Mouse (Mus musculus): ENCODE measurements around the gene Olfr161. TPM values are rescaled to one million over a fixed set of nuclear protein-coding genes. Genes with fewer than 3 reads are reported as not detected.
"Not testable (repeated sequence)": the region's sequence is repeated elsewhere in the genome, so short reads cannot be mapped to it uniquely, and the experiment has no call there.

The Olfr161 gene
- not detected in 2 replicates for polyA plus RNA-seq (2015; fragmentation: Nextera tagmentation; extraction: Ambion mirVana)

GRCm38 (mm10) chr16:3590691-3591090 lies at the start of gene Olfr161:
Olfr161 (plus strand) TSS chr16:3591042.
- no peaks in the 10 kb centered on the region for H3K27me3 ChIP-seq
- no peak for ATAC-seq (replicated peaks; ENCODE audit: low FRiP score)
- WGBS = 67% methylated on average over 1 of the region's 1 CpGs
- no peak within 1 kb of the TSS for H3K4me3 ChIP-seq (replicated peaks)
- H3K9me3 ChIP-seq (replicated peaks) = no peaks in the 10 kb centered on the region
- no peaks in the 10 kb centered on the region for H3K36me3 ChIP-seq
- no peak within 1 kb of the TSS for H3K9ac ChIP-seq
- H3K27ac ChIP-seq = no peak within 1 kb of the TSS
- H3K4me2 ChIP-seq = no peak within 1 kb of the TSS
- H3K4me1 ChIP-seq = no peaks in the 10 kb centered on the region

- Histone ChIP-seq H3K4me3 (replicated peaks) (no peak overlapping the region), H3K4me1 (no peaks in the 10 kb centered on the region), H3K27ac (no peak overlapping the region), H3K27me3 (no peaks in the 10 kb centered on the region), H3K9me3 (replicated peaks) (no peaks in the 10 kb centered on the region), H3K36me3 (no peaks in the 10 kb centered on the region), H3K9ac (no peak overlapping the region), H3K4me2 (no peak overlapping the region)
- no peak for ATAC-seq (replicated peaks; ENCODE audit: low FRiP score)
These were observed 27.3 kb upstream of the Olfr161 start for GRCm38 (mm10) chr16:3563553-3563952.

- not testable (repeated sequence) for H3K4me1 ChIP-seq; H3K27me3 ChIP-seq; H3K4me3 ChIP-seq (replicated peaks); H3K27ac ChIP-seq; H3K9ac ChIP-seq; H3K36me3 ChIP-seq; H3K9me3 ChIP-seq (replicated peaks); H3K4me2 ChIP-seq; ATAC-seq (replicated peaks; ENCODE audit: low FRiP score)
- 61% methylated on average over 1 of the region's 1 CpGs for WGBS
These were observed 13.2 kb upstream of the Olfr161 start for GRCm38 (mm10) chr16:3577658-3578057.

GRCm38 (mm10) chr16:3578227-3578848 lies 12.5 kb upstream of the Olfr161 start:
- H3K9ac ChIP-seq; H3K27ac ChIP-seq; H3K36me3 ChIP-seq; H3K4me3 ChIP-seq (replicated peaks); H3K4me2 ChIP-seq; H3K27me3 ChIP-seq; H3K4me1 ChIP-seq; H3K9me3 ChIP-seq (replicated peaks); ATAC-seq (replicated peaks; ENCODE audit: low FRiP score): not testable (repeated sequence)
- 83% methylated on average over 1 of the region's 1 CpGs for WGBS

GRCm38 (mm10) chr16:3631376-3631775 lies 40.5 kb downstream of the Olfr161 start:
- not testable (repeated sequence) for H3K36me3 ChIP-seq
- WGBS = 84% methylated on average over 5 of the region's 5 CpGs

GRCm38 (mm10) chr16:3632572-3633361 lies 41.9 kb downstream of the Olfr161 start:
- Histone ChIP-seq H3K27ac (peak overlapping the region; percentile 42; the same call in 1 of the 2 replicates), H3K4me2 (peak overlapping the region; percentile 62), H3K9ac (peak overlapping the region; percentile 51), H3K4me3 (replicated peaks) (peak overlapping the region; percentile 39)
- H3K4me1 ChIP-seq; H3K36me3 ChIP-seq; H3K27me3 ChIP-seq; H3K9me3 ChIP-seq (replicated peaks): not testable (repeated sequence)
- 32% methylated on average over 27 of the region's 27 CpGs for WGBS
- peak; percentile 95 for ATAC-seq (replicated peaks; ENCODE audit: low FRiP score)

More at GRCm38 (mm10) chr16:3631376-3631775, 40.5 kb downstream of the Olfr161 start:
- H3K4me2 ChIP-seq; H3K9ac ChIP-seq; H3K4me3 ChIP-seq (replicated peaks); H3K9me3 ChIP-seq (replicated peaks); H3K27ac ChIP-seq; ATAC-seq (replicated peaks; ENCODE audit: low FRiP score); H3K27me3 ChIP-seq; H3K4me1 ChIP-seq: not testable (repeated sequence)

Other genes starting within 250 kb of the Olfr161 start
- gene Mefv, start 127.1 kb downstream of the Olfr161 start, polyA plus RNA-seq (2015; fragmentation: Nextera tagmentation; extraction: Ambion mirVana) = 0.06 TPM in 2 replicates
- 49.3 and 49.6 TPM in 2 replicates for gene Zfp263, start 153.1 kb downstream of the Olfr161 start, polyA plus RNA-seq (2015; fragmentation: Nextera tagmentation; extraction: Ambion mirVana)
- not detected in 2 replicates for gene Olfr15, start 239.8 kb downstream of the Olfr161 start, polyA plus RNA-seq (2015; fragmentation: Nextera tagmentation; extraction: Ambion mirVana)

All from kidney, embryonic 15.5 days (tissue).